Mouse (Mus musculus) hematopoietic multipotent progenitor cell, adult 10-12 weeks (in vitro differentiated cells): Measurements from ENCODE around the gene Lypd4. TPM values are rescaled to one million over a fixed set of nuclear protein-coding genes. Genes with fewer than 3 reads are reported as not detected.

Experiments
- polyA plus RNA-seq: library from polyadenylated mRNA; stranded (reverse); fragments of >175 nt; gene quantifications from 2 replicates; pipeline ENCODE4 v1.2.3, GENCODE M21; 2012; ENCODE audit warnings: low replicate concordance

The Lypd4 gene
- not detected in 2 replicates for polyA plus RNA-seq

GRCm38 (mm10) chr7:24869532-24870165 lies at the start of gene Lypd4, which contains the start of gene Dmrtc2:
TSS of gene Lypd4 (minus strand) at chr7:24869941.
TSS of gene Dmrtc2 (plus strand) at chr7:24870057.

GRCm38 (mm10) chr7:24902630-24903443 lies 33.1 kb upstream of the Lypd4 start, which contains the start of gene Arhgef1:
TSS of gene Arhgef1 (plus strand) at chr7:24902912.

GRCm38 (mm10) chr7:24897224-24897623 lies 27.5 kb upstream of the Lypd4 start, which contains the start of gene Cd79a:
TSS of gene Cd79a (plus strand) at chr7:24897381.

GRCm38 (mm10) chr7:24883896-24884692 lies 14.4 kb upstream of the Lypd4 start, which contains the start of gene Rps19:
TSS of gene Rps19 (plus strand) at chr7:24884371.

GRCm38 (mm10) chr7:24861913-24862312 lies 7.8 kb downstream of the Lypd4 start, which contains the start of gene Gm9844:
TSS of gene Gm9844 (plus strand) at chr7:24862213.

Other genes with a start within 250 kb of the Lypd4 start
- 0.09 TPM in 1 of 2 replicates, not detected in the other for gene Lypd3, start 233.4 kb downstream of the Lypd4 start, polyA plus RNA-seq
- 0.11 TPM in 1 of 2 replicates, not detected in the other for gene Tex101, start 193.3 kb downstream of the Lypd4 start, polyA plus RNA-seq
- gene BC049730, start 160.7 kb downstream of the Lypd4 start, polyA plus RNA-seq: not detected in 2 replicates
- not detected in 2 replicates for gene Gm4763, start 143.0 kb downstream of the Lypd4 start, polyA plus RNA-seq
- 13.0 and 17.4 TPM in 2 replicates for gene Cd177, start 109.6 kb downstream of the Lypd4 start, polyA plus RNA-seq
- 0.33 and 0.85 TPM in 2 replicates for gene Ceacam10, start 92.7 kb downstream of the Lypd4 start, polyA plus RNA-seq
- gene Gm9844, start 7.7 kb downstream of the Lypd4 start, polyA plus RNA-seq: 29.7 and 64.5 TPM in 2 replicates
- not detected in 2 replicates for gene Dmrtc2, start 116 bp upstream of the Lypd4 start, polyA plus RNA-seq
- 2,483 and 3,423 TPM in 2 replicates for gene Rps19, start 14.4 kb upstream of the Lypd4 start, polyA plus RNA-seq
- 785 and 2,403 TPM in 2 replicates for gene Cd79a, start 27.4 kb upstream of the Lypd4 start, polyA plus RNA-seq
- gene Arhgef1, start 33.0 kb upstream of the Lypd4 start, polyA plus RNA-seq: 1,525 and 2,253 TPM in 2 replicates
- gene Gm4881, start 74.6 kb upstream of the Lypd4 start, polyA plus RNA-seq: 0.17 TPM in 1 of 2 replicates, not detected in the other
- 384 and 783 TPM in 2 replicates for gene Rabac1, start 102.8 kb upstream of the Lypd4 start, polyA plus RNA-seq
- gene Atp1a3, start 136.0 kb upstream of the Lypd4 start, polyA plus RNA-seq: 50.1 and 135 TPM in 2 replicates
- gene Grik5, start 202.4 kb upstream of the Lypd4 start, polyA plus RNA-seq: 7.5 and 16.2 TPM in 2 replicates
- 46.0 and 87.0 TPM in 2 replicates for gene Zfp574, start 202.6 kb upstream of the Lypd4 start, polyA plus RNA-seq